Mouse (Mus musculus) kidney, adult 2 months (tissue): ENCODE measurements around the gene Gm13697.

Source experiments
- CTCF ChIP-seq: fragments of 200-500 bp; conservative IDR thresholded peaks from 2 replicates; pipeline ENCODE4 v1.5.1; 2011; ENCODE audit warnings: low read depth, mild to moderate bottlenecking, control low read depth, low read length, moderate library complexity, mixed read lengths; ENCODE audit not compliant: insufficient read depth, insufficient read length
- POLR2A ChIP-seq: fragments of 200-500 bp; IDR thresholded peaks from one replicate; pipeline ENCODE4 v1.6.1; 2011; ENCODE audit warnings: low read depth, low read length, control low read depth

- TF ChIP-seq POLR2A, result no peak
- no peak for TF ChIP-seq CTCF
Observed at GRCm38 (mm10) chr2:84035997-84036396, 51.5 kb downstream of the Gm13697 start.
